Mouse (Mus musculus): Measurements from ENCODE around the gene Tmem218. TPM values are rescaled to one million over a fixed set of nuclear protein-coding genes. Genes with fewer than 3 reads are reported as not detected.

The Tmem218 gene
- polyA plus RNA-seq, 1 experiment from 2014 or later = 11.9 TPM

- H3K4me2 ChIP-seq (replicated peaks; ENCODE audit: low read depth, low read length) = no peak overlapping the region
- H3K27me3 ChIP-seq (replicated peaks; ENCODE audit: insufficient read depth, low read length) = no peaks in the 10 kb centered on the region
- no peak overlapping the region for H3K4me3 ChIP-seq (ENCODE audit: low read depth, low read length)
- no peaks in the 10 kb centered on the region for H3K36me3 ChIP-seq (ENCODE audit: insufficient read depth, low read length)
- H3K9ac ChIP-seq (replicated peaks; ENCODE audit: low read depth) = no peak overlapping the region
- DNase-seq (ENCODE audit: low spot score) = no peak
- H3K4me1 ChIP-seq (ENCODE audit: insufficient read depth, low read depth, low read length) = no peaks in the 10 kb centered on the region
- no peaks in the 10 kb centered on the region for H3K9me3 ChIP-seq (ENCODE audit: low read length)
- TF ChIP-seq CTCF (IDR thresholded peaks at IDR 0.05) (no peak), EP300 (IDR thresholded peaks at IDR 0.05) (no peak)
- 77% methylated on average over 3 of the region's 3 CpGs for WGBS
- no peak for ATAC-seq
- H3K27ac ChIP-seq (ENCODE audit: low read length) = no peak overlapping the region
Observed at GRCm38 (mm10) chr9:37242764-37243163, 34.7 kb downstream of the Tmem218 start.

- H3K9me3 ChIP-seq (ENCODE audit: low read length) = no peaks in the 10 kb centered on the region
- no peak for DNase-seq (ENCODE audit: low spot score)
- no peak overlapping the region for H3K27ac ChIP-seq (ENCODE audit: low read length)
- no peak overlapping the region for H3K4me3 ChIP-seq (ENCODE audit: low read depth, low read length)
- H3K9ac ChIP-seq (replicated peaks; ENCODE audit: low read depth) = no peak overlapping the region
- no peaks in the 10 kb centered on the region for H3K27me3 ChIP-seq (replicated peaks; ENCODE audit: insufficient read depth, low read length)
- H3K4me2 ChIP-seq (replicated peaks; ENCODE audit: low read depth, low read length) = no peak overlapping the region
- no peak for ATAC-seq
- no peaks in the 10 kb centered on the region for H3K4me1 ChIP-seq (ENCODE audit: insufficient read depth, low read depth, low read length)
- 38% methylated on average over 1 of the region's 1 CpGs for WGBS
- no peaks in the 10 kb centered on the region for H3K36me3 ChIP-seq (ENCODE audit: insufficient read depth, low read length)
- TF ChIP-seq EP300 (IDR thresholded peaks at IDR 0.05) (no peak), CTCF (IDR thresholded peaks at IDR 0.05) (no peak)
Observed at GRCm38 (mm10) chr9:37244600-37244999, 36.6 kb downstream of the Tmem218 start.

- Histone ChIP-seq H3K27me3 (replicated peaks; ENCODE audit: insufficient read depth, low read length) (no peaks in the 10 kb centered on the region), H3K4me2 (replicated peaks; ENCODE audit: low read depth, low read length) (no peak overlapping the region), H3K4me3 (ENCODE audit: low read depth, low read length) (no peak overlapping the region), H3K9me3 (ENCODE audit: low read length) (no peaks in the 10 kb centered on the region), H3K9ac (replicated peaks; ENCODE audit: low read depth) (no peak overlapping the region), H3K36me3 (ENCODE audit: insufficient read depth, low read length) (no peaks in the 10 kb centered on the region), H3K27ac (ENCODE audit: low read length) (no peak overlapping the region), H3K4me1 (ENCODE audit: insufficient read depth, low read depth, low read length) (no peaks in the 10 kb centered on the region)
- DNase-seq (ENCODE audit: low spot score) (no peak), ATAC-seq (0 out of 2 replicates have a peak, but pooled peaks have one; percentile 6)
- 52% methylated on average over 2 of the region's 2 CpGs for WGBS
- TF ChIP-seq EP300 (IDR thresholded peaks at IDR 0.05) (no peak), CTCF (IDR thresholded peaks at IDR 0.05) (no peak)
Observed at GRCm38 (mm10) chr9:37245404-37245803, 37.4 kb downstream of the Tmem218 start.

- no peak for ATAC-seq
- H3K27ac ChIP-seq (ENCODE audit: low read length) = no peak overlapping the region
- no peak for DNase-seq (ENCODE audit: low spot score)
- 88% methylated on average over 1 of the region's 1 CpGs for WGBS
- H3K4me2 ChIP-seq (replicated peaks; ENCODE audit: low read depth, low read length) = no peak overlapping the region
- no peak overlapping the region for H3K4me3 ChIP-seq (ENCODE audit: low read depth, low read length)
- H3K4me1 ChIP-seq (ENCODE audit: insufficient read depth, low read depth, low read length) = no peaks in the 10 kb centered on the region
- TF ChIP-seq CTCF (IDR thresholded peaks at IDR 0.05) (no peak), EP300 (IDR thresholded peaks at IDR 0.05) (no peak)
- no peak overlapping the region for H3K9ac ChIP-seq (replicated peaks; ENCODE audit: low read depth)
- no peaks in the 10 kb centered on the region for H3K9me3 ChIP-seq (ENCODE audit: low read length)
- H3K27me3 ChIP-seq (replicated peaks; ENCODE audit: insufficient read depth, low read length) = no peaks in the 10 kb centered on the region
- H3K36me3 ChIP-seq (ENCODE audit: insufficient read depth, low read length) = no peaks in the 10 kb centered on the region
Observed at GRCm38 (mm10) chr9:37245810-37246209, 37.8 kb downstream of the Tmem218 start.

- ATAC-seq (no peak), DNase-seq (ENCODE audit: low spot score) (peak; percentile 27)
- no peaks in the 10 kb centered on the region for H3K9me3 ChIP-seq (ENCODE audit: low read length)
- no peak overlapping the region for H3K4me3 ChIP-seq (ENCODE audit: low read depth, low read length)
- H3K9ac ChIP-seq (replicated peaks; ENCODE audit: low read depth) = no peak overlapping the region
- no peaks in the 10 kb centered on the region for H3K36me3 ChIP-seq (ENCODE audit: insufficient read depth, low read length)
- no peak overlapping the region for H3K4me2 ChIP-seq (replicated peaks; ENCODE audit: low read depth, low read length)
- no peaks in the 10 kb centered on the region for H3K27me3 ChIP-seq (replicated peaks; ENCODE audit: insufficient read depth, low read length)
- TF ChIP-seq EP300 (IDR thresholded peaks at IDR 0.05) = no peak
- TF ChIP-seq CTCF (IDR thresholded peaks at IDR 0.05) = no peak
- no peak overlapping the region for H3K27ac ChIP-seq (ENCODE audit: low read length)
- no peaks in the 10 kb centered on the region for H3K4me1 ChIP-seq (ENCODE audit: insufficient read depth, low read depth, low read length)
Observed at GRCm38 (mm10) chr9:37247429-37247828, 39.4 kb downstream of the Tmem218 start.

- WGBS = 57% methylated on average over 3 of the region's 3 CpGs
- H3K4me2 ChIP-seq (replicated peaks; ENCODE audit: low read depth, low read length) = no peak overlapping the region
- H3K4me1 ChIP-seq (ENCODE audit: insufficient read depth, low read depth, low read length) = no peaks in the 10 kb centered on the region
- H3K9ac ChIP-seq (replicated peaks; ENCODE audit: low read depth) = no peak overlapping the region
- no peak for DNase-seq (ENCODE audit: low spot score)
- no peaks in the 10 kb centered on the region for H3K9me3 ChIP-seq (ENCODE audit: low read length)
- TF ChIP-seq EP300 (IDR thresholded peaks at IDR 0.05) (no peak), CTCF (IDR thresholded peaks at IDR 0.05) (peak; percentile 26)
- ATAC-seq = peak; percentile 19; the same call in 1 of the 2 replicates
- no peaks in the 10 kb centered on the region for H3K36me3 ChIP-seq (ENCODE audit: insufficient read depth, low read length)
- H3K27me3 ChIP-seq (replicated peaks; ENCODE audit: insufficient read depth, low read length) = no peaks in the 10 kb centered on the region
- no peak overlapping the region for H3K4me3 ChIP-seq (ENCODE audit: low read depth, low read length)
- no peak overlapping the region for H3K27ac ChIP-seq (ENCODE audit: low read length)
Observed at GRCm38 (mm10) chr9:37248381-37248906, 40.4 kb downstream of the Tmem218 start.

- Histone ChIP-seq H3K4me1 (ENCODE audit: insufficient read depth, low read depth, low read length) (peaks cover 2% of the 10 kb centered on the region; the same call in 1 of the 2 replicates), H3K9me3 (ENCODE audit: low read length) (no peaks in the 10 kb centered on the region), H3K4me2 (replicated peaks; ENCODE audit: low read depth, low read length) (no peak overlapping the region), H3K9ac (replicated peaks; ENCODE audit: low read depth) (no peak overlapping the region), H3K27me3 (replicated peaks; ENCODE audit: insufficient read depth, low read length) (no peaks in the 10 kb centered on the region), H3K36me3 (ENCODE audit: insufficient read depth, low read length) (no peaks in the 10 kb centered on the region), H3K4me3 (ENCODE audit: low read depth, low read length) (no peak overlapping the region), H3K27ac (ENCODE audit: low read length) (no peak overlapping the region)
- WGBS = 84% methylated on average over 3 of the region's 3 CpGs
- ATAC-seq (no peak), DNase-seq (ENCODE audit: low spot score) (no peak)
- no peak for TF ChIP-seq EP300 (IDR thresholded peaks at IDR 0.05)
- no peak for TF ChIP-seq CTCF (IDR thresholded peaks at IDR 0.05)
Observed at GRCm38 (mm10) chr9:37249976-37250375, 42.0 kb downstream of the Tmem218 start.

Data from lung, postnatal 0 days (tissue).